Mouse (Mus musculus): ENCODE measurements around the gene Dhx37.

Gene Dhx37

DNA sequence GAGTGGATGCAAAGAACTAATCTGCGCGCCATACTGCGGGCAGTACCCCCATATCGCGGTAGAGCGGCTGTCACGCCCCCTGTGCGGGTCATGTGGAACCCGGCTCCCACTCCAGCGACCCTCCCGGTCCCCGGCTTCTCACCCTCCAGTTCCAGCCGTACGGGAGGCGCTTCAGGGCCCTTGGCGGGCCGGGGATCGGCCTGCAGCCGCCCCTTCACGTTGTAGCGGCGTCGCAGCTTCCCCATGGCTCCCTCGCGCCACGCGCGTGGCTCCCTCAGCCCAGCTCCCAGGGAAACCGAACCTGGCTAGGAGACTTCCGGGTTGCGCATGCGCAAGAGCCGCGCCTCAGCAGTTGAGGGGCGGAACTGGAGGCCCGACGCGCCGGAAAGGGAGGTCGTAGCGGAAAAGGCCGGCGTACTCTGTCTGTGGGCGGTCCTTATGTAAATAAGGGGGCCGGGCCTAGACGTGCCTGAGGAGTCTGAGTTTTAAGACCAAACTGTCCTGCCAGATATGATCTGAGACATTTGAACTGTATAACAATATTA, at the start of gene Dhx37:
Gene Dhx37, minus strand, starts transcription at position 329 of the 545 bp plus-strand sequence.
- DNase-seq (ENCODE audit: low read depth, low spot score), result peak; percentile 98

DNA sequence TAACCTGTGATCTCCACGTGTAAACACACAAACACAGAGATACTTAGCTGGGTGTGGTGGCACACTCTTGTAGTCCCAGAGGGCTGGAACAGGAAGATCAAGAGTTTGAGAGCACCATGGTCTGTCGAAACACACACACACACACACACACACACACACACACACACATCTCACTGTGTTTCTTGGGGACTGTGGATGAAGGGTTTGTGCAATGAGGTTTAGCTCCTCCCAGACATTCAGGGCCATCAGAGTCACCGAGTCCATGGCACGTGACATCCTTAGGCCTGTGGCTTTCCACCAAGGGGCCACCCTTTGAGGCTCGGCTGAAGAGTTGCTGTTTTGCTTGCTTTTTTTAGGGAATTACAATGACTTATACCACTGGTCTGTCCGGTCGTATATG, 48.6 kb upstream of the Dhx37 start:
- no peak for DNase-seq (ENCODE audit: low read depth, low spot score)

DNA sequence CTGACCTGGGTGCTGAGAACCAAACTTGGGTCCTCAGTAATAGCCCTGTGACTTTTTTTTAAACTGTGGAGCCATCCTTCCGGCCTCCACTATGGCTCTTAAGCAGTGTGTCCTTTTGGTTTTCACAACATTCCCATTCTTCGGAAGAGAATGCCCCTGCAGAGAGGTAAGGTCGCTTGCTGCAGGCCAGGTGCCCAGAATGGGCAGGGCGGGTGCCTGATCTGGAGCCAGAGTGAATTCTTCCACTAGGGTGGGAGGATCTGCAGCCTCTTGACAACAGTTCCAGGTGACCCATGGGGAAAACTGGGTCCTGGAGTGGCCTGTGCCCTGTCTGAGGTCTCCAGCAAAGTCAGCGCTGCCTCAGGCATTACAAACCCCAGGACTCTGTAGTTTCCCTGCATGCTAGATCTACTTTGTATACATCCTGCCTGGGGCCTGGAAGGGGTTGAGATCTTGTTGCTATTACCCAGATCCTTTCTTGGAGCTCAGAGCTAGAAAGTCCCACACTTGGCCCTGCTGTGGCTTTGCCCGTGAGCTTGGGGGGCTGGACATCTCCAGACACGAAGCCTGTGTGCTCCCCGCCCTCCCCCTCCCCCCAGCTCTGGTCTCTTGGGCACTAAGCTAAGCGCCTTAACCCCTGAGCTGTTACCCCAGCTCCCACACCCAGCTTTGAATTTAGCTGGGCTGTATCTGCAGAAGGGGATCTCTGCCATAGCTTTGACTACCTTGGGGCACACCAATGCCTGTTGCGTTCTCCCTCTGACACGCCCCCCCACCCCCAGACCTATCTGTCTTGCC, 46.7 kb upstream of the Dhx37 start:
- no peak for DNase-seq (ENCODE audit: low read depth, low spot score)

DNA sequence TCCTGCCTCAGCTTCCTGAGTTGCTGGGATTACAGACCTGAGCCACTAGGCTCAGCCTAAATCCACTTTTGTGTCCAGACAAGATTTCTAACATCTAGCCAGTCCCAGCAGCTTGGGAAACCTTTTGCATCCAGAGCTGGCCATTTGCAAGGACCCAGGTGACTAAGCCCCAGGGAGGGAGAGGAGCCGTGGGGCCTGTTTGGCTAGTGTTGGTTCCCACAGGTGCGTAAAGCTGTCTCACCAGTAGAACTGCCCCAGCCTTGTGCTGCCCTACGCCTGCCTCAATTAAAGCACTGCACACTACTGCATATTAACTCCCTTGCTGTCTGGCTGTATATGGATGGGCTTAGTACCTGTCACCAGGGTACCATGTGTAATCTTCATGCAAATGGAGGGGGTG, 45.5 kb upstream of the Dhx37 start:
- DNase-seq (ENCODE audit: low read depth, low spot score), result no peak

DNA sequence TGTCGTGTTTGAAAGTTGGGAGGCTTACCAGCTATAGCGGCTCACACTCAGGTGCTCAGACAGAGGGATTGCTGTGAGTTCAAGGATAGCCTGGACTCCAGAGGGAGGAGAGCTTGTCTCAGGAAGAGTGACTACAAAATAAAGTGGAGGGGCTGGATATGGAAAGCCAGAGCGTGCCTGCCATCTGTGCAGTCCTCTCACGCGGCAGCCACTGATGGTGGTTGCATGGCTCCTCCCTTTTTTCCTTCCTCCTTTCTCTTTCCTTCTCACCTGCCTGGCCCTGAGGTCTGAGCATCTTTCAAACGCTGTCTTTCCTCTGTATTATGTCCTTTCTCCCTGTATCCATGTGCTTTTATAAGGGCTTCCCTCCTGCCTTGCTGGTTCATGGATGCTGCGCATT, 44.1 kb upstream of the Dhx37 start:
- no peak for DNase-seq (ENCODE audit: low read depth, low spot score)

DNA sequence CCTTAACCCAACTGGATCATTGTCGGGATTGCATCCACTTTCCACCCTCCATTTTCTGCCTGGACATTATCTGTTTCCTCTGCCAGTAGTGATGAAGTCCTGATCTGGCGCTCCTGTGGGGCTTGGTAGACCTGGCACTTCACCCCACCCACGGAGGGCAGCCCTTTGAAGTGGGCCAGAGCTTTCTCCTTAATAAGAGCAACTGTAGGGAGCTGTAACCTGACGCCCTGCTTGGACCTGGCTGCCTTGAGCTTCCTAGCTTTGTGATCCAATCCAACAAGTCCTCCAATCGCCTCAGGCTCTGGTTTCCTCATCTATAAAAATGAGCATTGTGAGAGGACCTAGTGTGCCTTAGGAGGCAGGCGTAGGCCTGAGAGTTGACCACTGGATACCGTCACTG, 43.6 kb upstream of the Dhx37 start:
- no peak for DNase-seq (ENCODE audit: low read depth, low spot score)

DNA sequence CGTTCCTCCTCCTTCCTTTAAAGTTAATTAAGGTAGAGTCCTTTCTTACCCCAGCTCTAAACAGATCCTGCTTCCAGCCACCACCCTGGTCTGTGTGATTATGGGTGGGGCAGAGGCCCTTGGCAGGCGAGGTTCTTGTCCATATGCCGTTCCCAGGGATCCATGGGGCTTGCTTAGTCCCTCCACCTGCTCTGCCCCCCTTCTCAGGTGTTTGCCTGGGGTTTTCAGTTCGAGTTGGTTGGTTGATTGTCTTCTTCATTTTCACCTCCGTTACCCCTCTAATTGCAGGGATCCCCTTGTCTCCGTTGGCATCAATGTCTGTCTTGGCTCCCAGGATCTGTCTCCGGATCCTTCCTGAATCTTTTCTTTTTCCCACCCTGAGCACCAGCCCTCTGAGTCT, 42.9 kb upstream of the Dhx37 start:
- no peak for DNase-seq (ENCODE audit: low read depth, low spot score)

DNA sequence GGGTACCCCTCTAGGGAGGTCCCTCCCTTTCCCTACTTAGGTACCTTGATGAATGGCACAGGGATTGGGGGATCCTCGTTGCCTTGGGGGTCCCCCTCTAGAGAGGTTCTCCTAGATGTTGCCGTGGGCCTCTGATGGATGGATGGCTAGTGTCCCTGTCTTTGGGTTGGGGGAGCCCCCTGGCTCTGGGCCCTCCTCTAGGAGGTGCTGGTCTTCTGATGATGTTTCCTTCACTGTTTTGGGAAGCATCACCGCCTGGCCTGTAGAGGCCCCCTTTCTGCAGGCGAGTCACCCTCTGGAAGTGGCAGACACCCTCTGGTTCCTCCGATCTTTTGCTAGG, 42.3 kb upstream of the Dhx37 start:
- DNase-seq (ENCODE audit: low read depth, low spot score), result no peak

DNA sequence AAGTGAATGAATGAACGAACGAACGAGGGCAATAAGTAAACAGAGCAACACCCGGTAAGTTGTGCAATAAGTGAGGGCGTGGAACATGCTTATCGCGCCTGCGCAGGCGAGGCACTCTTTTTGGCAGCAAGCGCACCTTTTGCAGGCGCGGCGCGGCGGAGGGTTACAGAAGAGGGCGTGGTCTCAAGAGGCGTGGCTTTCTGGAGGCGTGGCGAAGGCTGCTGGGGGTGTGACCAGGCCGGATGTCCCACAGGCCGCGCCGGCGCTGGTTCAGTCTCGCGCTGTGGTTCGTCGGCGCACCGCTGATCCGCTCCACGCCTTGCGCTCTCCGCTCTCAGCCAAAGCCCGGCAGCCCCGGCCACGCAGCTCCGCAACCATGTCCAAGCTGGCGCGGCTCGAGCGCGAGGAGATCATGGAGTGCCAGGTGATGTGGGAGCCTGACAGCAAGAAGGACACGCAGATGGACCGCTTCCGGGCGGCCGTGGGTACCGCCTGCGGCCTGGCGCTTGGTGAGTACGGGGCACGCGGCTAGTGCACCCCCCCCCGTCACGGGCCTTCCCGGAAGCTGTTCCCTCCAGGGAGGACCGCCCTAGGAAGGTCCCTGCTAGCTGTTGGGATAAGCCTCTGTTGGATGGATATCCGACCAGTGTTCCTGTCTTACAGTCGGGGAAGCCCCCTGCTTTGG, 41.8 kb upstream of the Dhx37 start, which contains the start of gene Aacs:
Gene Aacs, plus strand, starts transcription at position 214 of the 685 bp plus-strand sequence.
- peak; percentile 97 for DNase-seq (ENCODE audit: low read depth, low spot score)

DNA sequence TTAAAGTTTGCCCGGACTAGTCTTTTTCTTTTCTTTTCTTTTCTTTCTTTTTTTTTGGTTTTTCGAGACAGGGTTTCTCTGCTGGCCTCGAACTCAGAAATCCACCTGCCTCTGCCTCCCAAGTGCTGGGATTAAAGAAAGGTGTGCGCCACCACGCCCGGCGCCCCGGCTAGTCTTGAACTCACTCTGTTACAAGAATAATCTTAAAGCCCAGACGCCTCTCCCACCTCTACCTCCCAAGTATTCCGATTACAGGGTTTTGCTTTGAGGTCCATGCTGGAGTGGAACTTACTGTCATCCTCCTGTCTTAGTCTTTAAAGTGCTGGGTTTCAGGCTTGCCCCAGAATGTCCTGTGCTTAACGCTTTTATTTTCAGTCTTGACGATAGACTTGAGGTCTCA, 41.1 kb upstream of the Dhx37 start:
- no peak for DNase-seq (ENCODE audit: low read depth, low spot score)

DNA sequence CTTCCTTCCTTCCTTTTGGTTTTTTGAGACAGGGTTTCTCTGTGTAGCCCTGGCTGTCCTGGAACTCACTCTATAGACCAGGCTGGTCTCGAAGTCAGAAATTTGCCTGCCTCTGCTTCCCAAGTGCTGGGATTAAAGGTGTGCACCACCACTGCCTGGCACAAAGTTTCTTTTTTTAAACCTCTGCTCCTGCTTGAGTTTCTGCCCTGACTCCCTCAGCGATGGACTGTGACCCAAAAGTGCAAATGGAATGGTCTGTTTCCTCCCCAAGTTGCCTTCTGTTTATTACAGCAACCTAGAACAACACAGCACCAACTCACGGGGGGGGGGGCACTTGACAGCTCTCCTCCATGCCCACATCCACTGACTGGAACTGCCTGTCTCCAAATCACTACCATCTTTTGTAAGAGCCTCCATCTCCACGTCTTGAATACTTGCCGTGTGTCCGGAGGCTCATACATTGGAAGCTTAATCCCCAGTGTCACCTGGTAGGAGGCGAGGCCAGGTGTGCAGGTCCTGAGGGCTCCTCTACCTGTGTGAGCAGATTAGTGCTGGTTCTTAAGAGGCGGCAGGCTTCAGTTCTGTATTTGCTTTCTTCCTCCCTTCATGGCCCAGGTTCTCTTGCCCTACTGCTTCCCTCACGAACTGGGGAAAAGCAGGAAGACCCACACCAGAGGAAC, 39.0 kb upstream of the Dhx37 start:
- DNase-seq (ENCODE audit: low read depth, low spot score), result no peak

DNA sequence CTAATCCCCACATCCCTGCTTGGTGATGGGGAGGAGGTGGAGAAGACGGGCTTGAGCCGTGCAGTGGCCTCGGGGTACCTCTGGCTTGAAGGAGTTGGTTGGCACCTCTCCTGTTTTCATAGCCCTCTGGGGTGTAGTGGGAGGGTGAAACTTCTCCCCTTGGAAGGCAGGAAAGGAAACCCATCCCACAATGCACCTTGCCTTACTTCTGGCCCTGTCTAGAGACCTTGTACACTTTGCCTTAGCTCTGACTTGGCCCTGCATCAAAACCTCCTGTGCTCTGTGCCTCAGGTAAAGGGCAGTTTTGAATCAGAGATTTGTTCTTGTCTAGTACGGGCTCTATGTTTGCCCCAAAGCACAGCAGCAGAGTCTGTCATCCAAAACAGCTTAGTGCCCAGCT, 36.8 kb upstream of the Dhx37 start:
- DNase-seq (ENCODE audit: low read depth, low spot score), result no peak

DNA sequence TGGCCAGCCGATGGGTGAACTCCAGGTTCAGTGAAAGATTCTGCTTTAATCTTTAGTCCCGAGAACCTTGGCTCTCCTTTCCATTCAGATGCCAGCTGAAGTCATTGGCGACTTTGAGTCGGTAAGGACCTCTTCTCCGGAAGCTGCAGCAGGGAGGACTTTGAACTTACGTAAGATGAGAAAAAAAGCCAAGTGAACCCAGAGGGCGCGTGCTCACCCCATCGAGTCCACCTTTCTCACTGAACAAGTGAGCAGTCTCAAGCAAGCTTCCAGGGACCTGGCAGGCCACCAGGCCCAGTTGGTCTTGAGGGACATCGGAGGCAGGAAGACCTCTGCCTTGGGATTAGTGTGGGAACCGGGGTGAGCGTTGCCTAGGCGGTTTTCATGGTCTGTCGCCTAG, 33.3 kb upstream of the Dhx37 start:
- DNase-seq (ENCODE audit: low read depth, low spot score), result no peak

DNA sequence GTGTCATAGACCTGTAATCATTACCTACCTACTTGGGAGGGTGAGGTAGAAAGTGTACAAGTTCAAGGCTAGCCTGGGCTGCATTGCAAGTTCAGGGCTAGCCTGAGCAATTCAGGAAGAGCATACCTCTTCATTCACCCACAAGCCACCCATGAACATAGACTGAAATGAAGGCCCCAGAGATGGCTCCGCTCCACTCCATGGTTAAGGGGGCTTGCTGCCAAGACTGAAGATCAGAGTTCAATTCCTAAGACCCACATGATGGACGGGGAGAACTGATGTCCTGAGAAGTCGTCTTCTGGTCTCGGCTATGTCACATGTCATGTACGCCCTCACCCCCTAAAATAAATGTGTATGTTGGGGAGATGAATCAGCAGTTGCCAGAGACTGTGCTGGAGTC, 32.6 kb upstream of the Dhx37 start:
- DNase-seq (ENCODE audit: low read depth, low spot score), result no peak

DNA sequence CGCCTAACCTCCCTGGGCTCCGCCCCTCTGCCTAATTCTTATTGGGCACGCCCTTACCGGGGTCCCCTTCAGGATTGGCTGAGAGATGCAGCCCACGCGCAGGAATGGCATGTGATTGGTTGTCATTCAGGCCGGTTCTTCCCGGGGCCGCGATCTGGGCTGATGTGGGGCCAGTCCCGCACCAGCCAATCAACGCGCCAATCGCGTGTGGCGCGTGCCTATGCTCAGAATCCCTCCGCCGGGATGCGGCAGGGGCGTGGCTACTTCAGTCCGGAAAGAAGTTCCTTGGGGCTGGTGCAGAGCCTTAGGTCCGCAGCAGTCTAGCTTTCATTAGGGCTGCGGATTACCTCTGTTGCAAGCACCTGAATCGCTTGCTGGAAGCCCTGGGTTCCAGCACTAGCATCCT, 31.8 kb upstream of the Dhx37 start:
- peak; percentile 100 for DNase-seq (ENCODE audit: low read depth, low spot score)

DNA sequence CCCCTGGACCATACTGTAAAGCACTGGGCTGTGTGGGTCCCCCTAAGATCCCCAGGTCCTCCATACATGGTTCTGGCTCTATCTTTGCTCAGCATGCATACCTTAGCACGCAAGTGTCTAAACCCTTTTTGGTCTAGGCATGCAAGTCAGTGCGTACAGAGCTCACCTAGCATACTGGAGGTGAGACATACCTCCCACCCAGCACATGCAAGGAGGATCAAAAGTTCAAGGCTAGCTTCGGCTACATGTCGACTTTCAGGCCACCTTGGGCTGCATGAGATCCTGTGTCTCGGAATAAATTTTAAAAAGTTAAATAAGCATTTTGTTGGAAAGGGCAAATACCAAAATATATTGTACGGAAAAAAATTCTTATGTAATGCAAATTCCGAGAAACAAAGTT, 31.3 kb upstream of the Dhx37 start:
- DNase-seq (ENCODE audit: low read depth, low spot score), result no peak

DNA sequence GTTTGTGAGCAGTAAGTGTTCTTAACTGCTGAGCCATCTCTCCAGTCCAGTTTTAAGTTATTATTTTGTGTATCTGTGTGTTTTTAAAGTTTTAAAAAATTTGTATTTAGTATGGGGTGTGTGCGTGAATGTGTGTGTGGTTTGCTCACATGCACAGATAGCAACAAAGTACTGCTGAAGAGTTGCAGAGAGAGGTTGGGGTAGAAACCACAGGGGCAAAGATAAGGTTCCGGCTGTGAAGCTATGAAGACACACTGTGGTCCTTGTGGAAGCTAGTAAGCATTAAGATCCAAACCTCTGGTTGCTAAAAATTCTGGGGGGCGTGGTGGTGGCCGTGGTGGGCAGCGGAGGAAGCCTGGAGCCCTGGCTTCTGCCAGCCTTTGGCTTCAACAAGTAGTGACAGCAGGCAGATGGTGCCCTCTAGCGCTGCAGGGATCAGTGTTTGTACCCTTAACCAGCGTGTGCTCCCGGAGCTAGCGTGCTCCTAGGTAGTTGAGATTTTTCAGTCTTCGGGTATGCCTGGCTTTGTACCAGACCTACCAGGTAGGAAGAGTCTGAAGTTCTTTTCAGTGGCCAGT, 28.0 kb upstream of the Dhx37 start:
- peak; percentile 33 for DNase-seq (ENCODE audit: low read depth, low spot score)

DNA sequence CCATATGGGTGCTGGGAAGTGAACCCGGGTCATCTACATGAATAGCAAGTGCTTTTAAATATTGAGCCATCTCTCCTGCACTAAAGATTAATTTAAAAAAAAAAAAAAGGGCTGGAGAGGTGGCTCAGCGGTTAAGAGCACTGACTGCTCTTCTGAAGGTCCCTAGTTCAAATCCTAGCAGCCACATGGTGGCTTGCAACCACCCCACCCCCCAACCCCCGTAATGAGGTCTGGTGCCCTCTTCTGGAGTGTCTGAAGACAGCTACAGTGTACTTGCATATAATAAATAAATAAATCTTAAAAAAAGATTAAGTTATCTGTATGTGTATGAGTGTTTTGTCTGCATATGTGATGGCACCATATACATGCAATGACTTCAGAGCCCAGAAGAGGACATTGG, 26.7 kb upstream of the Dhx37 start:
- no peak for DNase-seq (ENCODE audit: low read depth, low spot score)

DNA sequence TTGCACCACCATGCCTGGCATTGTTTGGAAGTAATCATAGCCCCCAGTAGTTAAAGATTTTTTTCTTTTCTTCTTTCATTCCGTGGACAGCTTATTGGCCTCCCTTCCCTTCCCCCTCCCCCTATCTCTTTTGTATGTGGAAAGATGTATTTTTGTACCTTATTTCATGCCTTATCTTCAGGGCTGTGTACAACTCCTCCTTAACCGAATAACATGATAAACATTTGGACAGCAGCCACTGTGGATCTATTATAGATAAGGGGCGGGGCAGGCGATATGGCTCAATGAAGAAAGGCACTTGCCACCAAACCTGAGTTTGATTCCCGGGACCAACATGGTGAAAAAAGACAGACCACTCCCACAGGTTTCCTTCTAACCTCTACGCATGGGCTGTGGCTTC, 23.6 kb upstream of the Dhx37 start:
- DNase-seq (ENCODE audit: low read depth, low spot score), result no peak

DNA sequence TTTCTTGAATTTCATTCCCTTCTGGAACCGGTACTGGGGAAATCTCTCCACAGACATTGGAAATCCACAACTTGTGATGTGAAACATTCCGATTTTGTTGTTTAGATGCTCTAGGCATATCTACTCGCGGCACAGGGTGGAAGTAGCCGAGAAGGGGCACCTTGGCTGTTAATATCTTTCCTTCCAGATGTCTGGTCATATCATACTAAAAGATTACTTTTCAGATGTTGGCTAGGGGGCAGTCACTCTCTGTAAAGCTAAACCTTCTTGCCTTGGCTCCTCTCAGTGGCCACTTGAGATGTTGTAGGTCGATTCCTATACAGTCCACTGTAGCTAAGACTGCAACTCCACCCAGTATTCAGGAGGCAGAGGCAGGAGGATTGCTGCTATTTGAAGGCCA, 22.2 kb upstream of the Dhx37 start:
- no peak for DNase-seq (ENCODE audit: low read depth, low spot score)

DNA sequence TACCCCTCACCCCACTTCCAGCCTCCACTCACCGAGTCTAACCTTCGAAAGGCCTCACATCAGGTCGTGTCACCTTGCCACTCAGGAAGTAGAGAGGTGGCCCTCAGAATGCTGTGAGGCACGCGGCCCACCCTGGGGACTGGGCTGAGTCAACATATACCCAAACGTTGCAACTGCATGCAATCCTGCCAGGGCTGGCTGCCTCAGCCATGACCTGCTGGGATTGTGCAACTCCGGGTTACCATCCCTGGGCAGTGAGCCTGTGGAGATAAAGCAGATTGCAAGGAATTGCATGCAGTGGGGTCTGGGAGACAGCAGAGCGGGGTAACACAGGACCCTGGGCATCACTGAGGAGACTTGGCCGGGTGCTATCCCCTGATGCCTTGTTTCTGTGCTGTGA, 18.7 kb upstream of the Dhx37 start:
- DNase-seq (ENCODE audit: low read depth, low spot score), result no peak

DNA sequence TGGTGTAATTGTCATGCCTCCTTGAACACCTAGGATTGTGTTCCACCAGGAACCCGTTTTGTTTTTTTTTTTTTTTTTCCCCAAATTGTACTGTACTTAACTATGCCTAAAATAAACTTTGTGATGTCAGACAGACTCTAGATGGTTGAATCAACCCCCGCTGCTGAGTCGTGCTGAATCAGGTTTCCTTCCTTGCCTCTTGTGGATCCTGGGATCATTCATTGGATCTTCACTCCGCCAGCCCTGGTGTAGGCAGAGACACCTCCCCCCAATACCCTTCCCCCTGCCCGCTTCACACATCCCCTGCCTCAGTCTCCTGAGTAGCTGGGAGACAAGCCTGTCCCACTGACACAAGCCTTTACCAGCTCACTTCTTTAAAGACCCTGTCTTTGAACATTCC, 15.4 kb upstream of the Dhx37 start:
- DNase-seq (ENCODE audit: low read depth, low spot score), result no peak

Data from ZHBTc4 (cell line).